Mouse (Mus musculus) myocyte (in vitro differentiated cells): ENCODE measurements around the gene Fcgr4.

Experiments
- REST ChIP-seq: IDR thresholded peaks from one replicate; pipeline ENCODE4 v1.6.1; 2011; ENCODE audit warnings: mild to moderate bottlenecking, control low read depth, moderate library complexity; ENCODE audit not compliant: insufficient read depth, insufficient read length
- USF1 ChIP-seq: IDR thresholded peaks from one replicate; pipeline ENCODE4 v1.6.1; 2011; ENCODE audit warnings: low read depth, mild to moderate bottlenecking, control low read depth, moderate library complexity

- TF ChIP-seq USF1 (no peak), REST (no peak)
Measured at GRCm38 (mm10) chr1:170989656-170990055, 29.1 kb upstream of the Fcgr4 start.
